Comparison of ENCODE assay signal across 8 mouse cellular contexts in genomic region chr11:52765678-52766254, GRCm38 (mm10). TPM values are rescaled to one million over a fixed set of nuclear protein-coding genes. Genes with fewer than 3 reads are reported as not detected.
A peak's percentile ranks its signal among the peaks of the same experiment; 100 is the strongest.
DNase-seq lines count a peak whose midpoint lies in the region; ATAC-seq and TF ChIP-seq lines count a peak whose summit lies in the region.

No protein-coding gene starts in this region.

- ATAC-seq in embryonic facial prominence, embryonic 15.5 days (ENCODE audit: insufficient number of reproducible peaks, low FRiP score, low TSS enrichment, low read depth), result no peak

- 3% methylated on average over 21 of the region's 21 CpGs for WGBS in kidney, adult 2 months
- WGBS in embryonic facial prominence, embryonic 15.5 days, result 4% methylated on average over 21 of the region's 21 CpGs

- H3K9ac ChIP-seq in embryonic facial prominence, embryonic 15.5 days, result no peak overlapping the region

- H3K27me3 ChIP-seq in kidney, adult 2 months (replicated peaks; ENCODE audit: control insufficient read depth, insufficient read depth, low read length), result peaks cover 6% of the 10 kb centered on the region
- H3K27me3 ChIP-seq in embryonic facial prominence, embryonic 15.5 days, result peaks cover 57% of the 10 kb centered on the region

- H3K9me3 ChIP-seq in embryonic facial prominence, embryonic 15.5 days (replicated peaks), result no peaks in the 10 kb centered on the region

- no peaks in the 10 kb centered on the region for H3K36me3 ChIP-seq in kidney, adult 2 months (ENCODE audit: control insufficient read depth, insufficient read depth, low read length)
- no peaks in the 10 kb centered on the region for H3K36me3 ChIP-seq in embryonic facial prominence, embryonic 15.5 days

- DNase-seq in kidney, adult 2 months, result peak; percentile 34
- DNase-seq in kidney, adult 18-20 months, result no peak
- peak; percentile 51 for DNase-seq in heart, postnatal 4 days
- DNase-seq in layer of hippocampus, postnatal 14 days (ENCODE audit: low spot score in 2 of 2), result peak; percentile 54 to 73
- DNase-seq in lung, postnatal 10 days, result peak; percentile 32
- DNase-seq in right cerebral cortex, postnatal 4 days, result peak; percentile 33
- DNase-seq in c-Kit-positive CD71-positive TER-119-positive erythroid progenitor cells, embryonic 14.5 days (ENCODE audit: low spot score), result no peak

- no peak overlapping the region for H3K27ac ChIP-seq in kidney, adult 2 months (ENCODE audit: insufficient read depth, low read depth, low read length)
- no peak overlapping the region for H3K27ac ChIP-seq in embryonic facial prominence, embryonic 15.5 days (replicated peaks)

- peak overlapping the region; percentile 94 for H3K4me2 ChIP-seq in embryonic facial prominence, embryonic 15.5 days (replicated peaks)

- H3K4me1 ChIP-seq in kidney, adult 2 months (ENCODE audit: control insufficient read depth, insufficient read depth, low read length), result peaks cover 4% of the 10 kb centered on the region; the same call in 1 of the 2 replicates
- H3K4me1 ChIP-seq in embryonic facial prominence, embryonic 15.5 days, result peaks cover 17% of the 10 kb centered on the region

- no peak overlapping the region for H3K4me3 ChIP-seq in kidney, adult 2 months (ENCODE audit: insufficient read depth, low read depth, low read length)
- H3K4me3 ChIP-seq in embryonic facial prominence, embryonic 15.5 days (replicated peaks), result peak overlapping the region; percentile 50

- no peak for TF ChIP-seq POLR2A in kidney, adult 2 months (IDR thresholded peaks at IDR 0.05; ENCODE audit: low read depth, low read length)

- TF ChIP-seq CTCF in kidney, adult 2 months (conservative IDR thresholded peaks at IDR 0.05; ENCODE audit: insufficient read depth, insufficient read length, low read depth, low read length), result no peak; the same call in 1 of the 2 replicates

RNA-seq across cellular contexts. Expression of gene Fstl4, which starts 1.3 kb away (rescaled TPM):
- 0.01 and 0.05 TPM in 2 replicates for polyA plus RNA-seq in kidney, adult 2 months (2012; rRNA removed)
- 2.3 and 3.1 TPM in 2 replicates for polyA plus RNA-seq in embryonic facial prominence, embryonic 15.5 days (2015; fragmentation: Nextera tagmentation; extraction: Ambion mirVana)
- total RNA-seq in heart, postnatal 4 days (2021), result 10 to 100 TPM; 16.6 to 17.4 TPM
- total RNA-seq in layer of hippocampus, postnatal 14 days (2021), result 10 to 100 TPM; 14.4 to 14.8 TPM

Comparison
In these comparisons a context has a peak if more than half of its experiments do, and no peak if none do; other contexts are left out.
1. DNase-seq: peak in kidney, adult 2 months (single experiment), heart, postnatal 4 days (single experiment), layer of hippocampus, postnatal 14 days (2 of 2), lung, postnatal 10 days (single experiment) and right cerebral cortex, postnatal 4 days (single experiment); none in kidney, adult 18-20 months (single experiment) and c-Kit-positive CD71-positive TER-119-positive erythroid progenitor cells, embryonic 14.5 days (single experiment).